Mouse (Mus musculus) testis, postnatal 10 days (tissue): ENCODE measurements around the gene 1700029F12Rik.
"Not testable (repeated sequence)": the region's sequence is repeated elsewhere in the genome, so short reads cannot be mapped to it uniquely, and the experiment has no call there.

Experiments
- DNase-seq: peaks from one replicate; pipeline ENCODE4 v3.0.0; 2021; ENCODE audit warnings: low spot score

The 1700029F12Rik gene

DNA sequence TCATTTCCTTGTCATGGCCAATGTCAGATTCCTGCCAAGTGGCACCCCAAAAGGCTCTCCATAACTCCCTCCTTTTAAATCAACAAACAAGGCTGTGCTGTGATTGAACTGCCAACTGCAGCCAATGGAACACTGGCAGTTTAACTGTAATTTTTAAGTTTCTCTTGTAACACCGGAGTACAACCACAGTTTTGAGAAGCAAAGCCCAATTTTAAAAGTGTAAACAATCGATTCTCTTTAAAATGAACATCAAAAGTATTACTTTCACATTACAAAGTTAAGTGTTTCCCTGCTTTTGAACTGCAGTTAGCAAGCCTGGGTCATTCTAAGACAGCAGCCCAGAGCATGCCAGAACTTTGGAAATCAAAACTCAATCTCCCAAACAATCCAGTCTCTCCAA, at the start of gene 1700029F12Rik:
TSS of gene 1700029F12Rik (minus strand) at position 101 of the 400 bp plus-strand sequence.
- no peak for DNase-seq

DNA sequence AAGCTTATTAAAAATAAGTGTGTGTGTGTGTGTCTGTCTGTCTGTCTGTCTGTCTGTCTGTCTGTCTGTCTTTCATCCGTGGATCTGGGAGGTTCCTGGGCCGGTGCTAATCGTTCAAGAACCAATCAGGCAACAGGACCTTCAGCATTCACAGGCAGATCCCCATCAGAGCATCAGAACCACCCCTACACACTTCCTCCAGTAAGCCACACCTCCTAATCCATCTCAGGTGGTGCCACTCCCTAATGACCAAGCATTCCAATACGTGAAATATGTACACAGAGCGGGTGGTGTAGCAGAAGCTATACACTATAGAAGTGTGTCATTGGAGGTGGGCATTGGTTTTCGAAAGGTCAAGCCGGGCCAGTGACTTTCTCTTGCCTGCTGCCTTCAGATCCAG, 48.3 kb upstream of the 1700029F12Rik start:
- DNase-seq = no peak

DNA sequence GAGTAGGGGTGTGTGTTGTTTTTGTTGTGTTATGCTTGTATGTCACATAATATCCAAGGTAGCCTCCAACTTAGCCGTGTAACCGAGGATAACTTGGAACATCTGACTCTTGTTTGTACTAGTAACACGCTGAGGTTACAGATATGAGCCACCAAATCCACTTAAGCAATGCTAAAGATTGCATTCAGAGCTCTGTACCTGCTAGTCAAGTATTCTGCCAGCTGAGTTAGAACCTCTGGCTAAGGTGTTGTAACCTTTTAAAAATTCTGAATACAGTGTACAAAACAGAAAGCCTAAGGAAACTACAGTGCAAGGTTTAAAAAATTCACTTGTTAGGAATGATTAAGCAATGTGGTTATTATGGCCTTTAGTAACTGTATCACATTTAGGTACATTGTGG, 46.5 kb upstream of the 1700029F12Rik start:
- no peak for DNase-seq

DNA sequence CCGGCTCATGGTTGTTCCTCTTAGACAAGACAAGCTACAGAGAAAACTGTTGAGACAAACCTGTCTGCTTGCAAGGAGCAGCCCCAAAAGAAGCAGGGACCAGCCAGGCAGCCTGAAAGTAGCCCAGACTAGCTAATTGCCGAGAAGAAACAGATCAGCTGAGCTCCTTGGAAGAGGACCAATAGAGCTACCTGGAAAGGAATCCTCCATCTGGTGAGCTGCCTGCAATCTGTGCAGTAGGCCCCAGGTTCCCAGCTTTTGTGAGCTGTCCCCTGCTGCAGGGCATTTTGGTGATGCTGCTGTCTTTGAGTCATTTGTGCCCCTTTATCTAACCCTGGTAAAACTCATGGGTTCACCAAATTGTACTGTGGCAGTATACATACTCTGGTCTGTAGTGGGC, 46.0 kb upstream of the 1700029F12Rik start:
- no peak for DNase-seq

DNA sequence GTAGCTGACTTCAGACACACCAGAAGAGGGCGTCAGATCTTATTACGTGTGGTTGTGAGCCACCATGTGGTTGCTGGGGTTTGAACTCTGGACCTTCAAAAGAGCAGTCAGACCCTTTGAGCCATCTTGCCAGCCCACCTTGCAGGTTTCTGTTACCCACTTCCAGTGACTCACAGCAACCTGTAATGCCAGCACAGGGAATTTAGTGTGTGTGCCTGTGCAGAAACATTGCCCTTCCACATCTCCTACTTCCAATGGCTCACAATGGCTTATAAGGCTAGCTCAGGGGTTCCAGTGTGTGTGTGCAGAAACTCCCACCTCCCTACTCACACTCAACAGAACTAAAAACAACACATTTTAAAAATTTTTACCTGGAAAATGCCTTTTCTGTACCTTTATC, 43.4 kb upstream of the 1700029F12Rik start:
- no peak for DNase-seq

DNA sequence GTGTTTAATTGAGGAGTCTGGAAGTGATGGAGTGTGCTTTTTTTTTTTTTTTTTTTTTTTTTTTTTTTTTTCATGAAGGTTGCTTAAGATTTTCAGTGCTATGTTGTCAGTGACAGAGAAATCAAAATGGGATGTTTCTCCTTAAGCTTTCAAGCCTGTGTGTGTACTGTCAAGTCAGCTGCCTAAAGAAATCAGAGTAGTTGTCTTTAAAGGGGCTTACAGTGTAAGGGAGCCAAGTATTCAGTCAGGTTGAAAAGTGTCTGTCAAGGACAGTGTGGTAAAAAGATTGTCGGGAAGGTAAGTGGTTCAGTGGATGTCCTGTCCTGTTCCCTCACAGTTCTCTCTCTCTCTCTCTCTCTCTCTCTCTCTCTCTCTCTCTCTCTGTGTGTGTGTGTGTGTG, 39.3 kb upstream of the 1700029F12Rik start:
- DNase-seq = no peak

DNA sequence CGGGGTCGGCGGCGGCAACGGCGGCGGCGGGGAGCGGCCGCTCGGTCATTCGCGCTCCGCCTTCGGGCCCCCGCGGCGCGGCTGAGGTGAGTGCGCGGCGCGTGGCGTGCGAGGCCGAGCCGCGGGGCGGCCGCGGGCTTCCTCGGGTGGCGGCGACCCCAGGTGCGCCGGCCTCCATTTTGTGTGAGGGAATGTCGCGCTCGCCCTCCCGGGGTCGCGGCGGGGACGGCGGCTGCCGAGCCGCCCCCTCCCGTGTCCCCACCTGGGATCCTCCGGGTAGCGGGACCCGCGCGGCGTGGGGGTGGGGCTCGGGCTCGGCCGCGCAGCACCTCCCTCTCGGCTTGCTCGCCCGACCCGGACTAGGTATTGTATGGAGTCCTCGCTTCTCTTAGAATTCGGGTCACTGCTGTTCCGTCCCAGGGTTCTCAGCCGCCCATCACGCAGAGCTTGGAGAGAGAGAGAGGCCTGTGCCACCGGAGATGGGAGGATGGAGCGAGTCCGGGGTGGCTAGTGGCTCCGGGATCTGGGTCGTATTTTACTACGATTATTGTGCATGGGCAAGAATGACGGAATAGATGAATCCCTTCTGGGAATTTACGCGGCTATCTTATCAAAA, 37.6 kb upstream of the 1700029F12Rik start:
- DNase-seq = peak; percentile 76

DNA sequence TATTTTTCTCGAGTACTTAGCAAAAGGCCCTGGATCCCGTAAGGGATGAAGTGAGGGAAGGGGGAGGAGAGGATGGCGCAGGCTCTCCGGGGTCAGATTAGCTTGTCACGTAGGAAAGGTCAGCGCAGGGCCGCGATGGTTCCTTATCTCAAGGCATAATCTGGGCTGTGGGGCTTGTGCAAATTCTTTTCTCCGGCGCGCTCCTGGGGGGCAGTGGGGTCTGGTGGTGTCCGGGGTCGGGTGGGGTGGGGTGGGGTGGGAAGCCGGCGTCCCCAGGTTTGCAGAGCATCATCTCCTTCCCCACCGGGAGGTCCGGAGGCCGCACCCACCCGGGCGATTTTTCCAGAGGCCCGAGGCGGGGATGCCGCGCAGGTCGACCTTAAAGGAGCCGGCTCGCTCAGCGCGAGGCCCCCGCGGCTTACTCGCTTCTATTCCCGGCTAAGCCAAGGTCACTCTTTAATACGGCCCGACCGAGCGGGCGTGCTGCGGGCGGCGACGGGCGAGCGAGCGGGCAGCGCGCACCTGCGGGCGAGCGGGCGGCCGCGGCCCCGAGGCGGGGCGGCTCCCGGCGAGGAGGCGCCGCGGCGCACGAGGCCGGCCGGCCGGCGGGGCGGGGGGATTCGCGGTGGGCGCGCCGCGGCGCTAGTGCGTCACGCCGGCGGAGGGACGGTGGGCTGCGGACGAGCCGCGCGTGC, 36.9 kb upstream of the 1700029F12Rik start:
- DNase-seq = peak; percentile 71

DNA sequence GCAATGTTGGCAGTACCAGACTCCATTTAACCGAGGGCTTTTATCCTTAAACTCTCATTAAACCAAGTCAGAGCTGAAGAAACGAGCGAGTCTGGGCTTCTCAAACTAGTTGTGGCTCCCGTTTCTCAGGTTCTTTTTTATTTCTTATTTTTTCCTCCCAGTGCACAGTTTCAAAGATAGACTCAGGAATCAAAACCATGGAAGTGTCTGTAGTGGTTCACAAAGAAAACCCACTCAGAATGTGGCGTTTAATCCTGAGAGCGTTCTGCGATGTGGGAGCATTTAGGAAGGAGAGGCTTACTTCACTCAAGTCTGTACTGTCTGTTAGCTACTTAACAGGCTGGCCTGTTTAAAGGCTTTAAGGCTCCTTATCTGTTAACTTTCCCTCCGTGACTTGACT, 34.0 kb upstream of the 1700029F12Rik start:
- DNase-seq = no peak

DNA sequence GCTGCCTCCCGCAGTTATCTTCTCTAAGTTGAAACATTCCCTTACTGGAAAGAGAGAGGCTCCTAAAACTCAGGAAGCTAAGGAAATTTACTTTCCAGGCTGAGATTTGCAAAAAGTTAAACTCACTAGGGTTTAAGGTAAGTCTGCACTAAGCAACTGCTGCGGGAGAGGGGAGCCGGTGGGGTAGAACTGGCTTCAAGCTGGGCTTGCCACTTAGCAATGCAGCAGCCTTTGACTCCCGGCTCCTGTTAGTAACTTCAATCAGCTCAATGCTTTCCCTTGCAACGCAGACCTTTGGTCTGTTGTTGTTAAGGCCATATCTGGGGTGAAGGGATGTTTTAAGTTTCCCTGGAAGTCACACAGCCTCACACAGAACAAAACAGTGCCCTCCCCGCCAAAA, 33.5 kb upstream of the 1700029F12Rik start:
- no peak for DNase-seq

DNA sequence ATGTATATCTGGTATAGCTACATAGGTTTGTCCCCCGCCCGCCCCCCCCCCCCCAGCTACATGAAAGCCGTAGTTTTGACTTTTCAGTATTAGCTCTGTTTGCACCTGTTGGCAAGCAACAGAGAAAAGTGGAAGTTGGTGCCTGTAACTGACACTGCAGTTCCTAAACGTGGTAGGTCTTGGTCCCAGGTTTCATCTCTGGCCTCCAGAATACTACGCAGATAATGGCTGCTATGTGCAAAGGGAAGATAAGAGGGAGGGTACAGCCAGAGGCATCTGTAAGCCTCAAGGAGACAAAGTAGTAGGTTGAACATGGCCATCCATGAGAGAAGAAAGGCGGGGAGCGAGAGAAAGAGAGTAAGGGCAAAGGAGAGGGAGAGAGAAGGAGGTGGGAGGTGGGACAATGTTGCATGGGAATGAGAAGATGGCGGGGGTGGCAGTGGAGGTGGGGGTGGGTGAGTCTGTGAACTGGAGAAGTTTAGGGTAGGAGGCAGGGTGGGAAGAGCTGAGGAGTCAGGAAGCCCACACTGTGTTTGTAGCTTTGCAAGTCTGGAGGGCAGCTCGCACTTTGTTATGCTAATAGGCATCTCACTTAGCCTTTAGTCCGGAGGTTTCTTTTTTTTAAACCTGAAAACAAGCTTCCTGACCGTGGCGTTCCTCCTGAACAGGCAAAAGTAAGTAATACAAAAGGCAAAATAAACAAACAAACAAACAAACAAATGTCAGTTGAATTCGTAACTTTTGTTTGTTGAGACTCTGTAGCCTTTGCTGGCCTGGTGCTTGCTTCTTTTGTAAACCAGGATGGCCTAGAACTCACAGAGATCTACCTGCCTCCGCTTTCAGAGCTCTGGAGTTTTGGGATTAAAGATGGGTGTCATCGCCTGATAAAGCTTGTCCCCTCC, 32.7 kb upstream of the 1700029F12Rik start, which contains the start of gene Fam169a:
TSS of gene Fam169a (plus strand) at position 638 of the 902 bp plus-strand sequence.
- DNase-seq = no peak

DNA sequence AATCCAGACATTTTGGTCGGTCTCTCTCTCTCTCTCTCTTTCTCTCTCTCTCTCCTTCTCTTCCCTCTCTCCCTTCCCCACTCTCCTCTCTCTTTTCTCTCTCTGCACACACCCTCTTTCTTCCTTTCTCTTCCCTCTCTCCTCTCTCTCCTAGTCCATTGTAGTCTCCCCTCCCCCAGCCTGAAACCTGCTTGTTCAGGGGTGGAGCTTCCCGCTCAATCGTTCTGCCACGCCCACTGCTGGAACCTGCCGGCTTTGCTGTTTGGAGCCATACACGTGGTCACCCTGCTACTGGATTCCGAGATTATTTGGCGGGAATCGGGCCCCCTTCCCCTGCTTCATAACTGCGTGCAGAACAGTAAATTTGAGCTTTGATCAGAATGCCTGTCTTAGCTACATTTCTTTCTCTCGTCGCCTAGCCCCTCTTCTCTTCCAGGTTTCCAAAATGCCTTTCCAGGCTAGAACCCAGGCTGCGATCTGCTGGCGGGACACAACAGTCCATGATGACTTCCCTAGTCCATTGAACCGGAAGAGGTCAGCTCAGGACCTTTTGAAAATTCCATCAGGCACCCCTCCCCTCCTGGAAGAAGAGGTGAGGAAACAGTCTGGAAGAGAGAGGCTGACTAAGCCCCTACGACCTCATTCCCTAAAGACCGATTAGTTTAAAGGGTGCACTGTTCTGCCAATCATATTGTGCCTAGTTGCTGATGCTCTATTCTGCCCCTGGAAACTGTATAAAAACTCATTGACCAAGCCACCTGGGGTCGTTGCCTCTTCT, 30.9 kb upstream of the 1700029F12Rik start:
- DNase-seq = not testable (repeated sequence)

DNA sequence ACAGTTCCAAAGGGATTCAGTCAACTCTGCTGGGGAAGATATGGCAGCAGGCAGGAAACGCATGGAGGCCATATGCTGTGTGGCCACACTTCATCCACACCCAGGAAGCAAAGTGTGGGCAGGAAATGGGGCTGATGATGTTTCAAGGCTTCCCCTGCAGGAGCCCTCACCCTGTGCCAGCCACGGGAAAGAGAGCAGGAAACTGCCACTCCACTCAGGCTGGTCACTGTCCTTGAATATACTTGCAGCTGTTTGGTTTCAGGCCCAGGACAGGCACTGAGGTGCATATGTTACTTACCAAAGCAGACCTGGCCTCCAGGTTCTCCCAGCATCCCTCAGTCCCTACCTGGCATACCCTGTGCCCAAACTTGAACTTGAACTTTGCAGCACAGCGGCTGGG, 30.3 kb upstream of the 1700029F12Rik start:
- no peak for DNase-seq

DNA sequence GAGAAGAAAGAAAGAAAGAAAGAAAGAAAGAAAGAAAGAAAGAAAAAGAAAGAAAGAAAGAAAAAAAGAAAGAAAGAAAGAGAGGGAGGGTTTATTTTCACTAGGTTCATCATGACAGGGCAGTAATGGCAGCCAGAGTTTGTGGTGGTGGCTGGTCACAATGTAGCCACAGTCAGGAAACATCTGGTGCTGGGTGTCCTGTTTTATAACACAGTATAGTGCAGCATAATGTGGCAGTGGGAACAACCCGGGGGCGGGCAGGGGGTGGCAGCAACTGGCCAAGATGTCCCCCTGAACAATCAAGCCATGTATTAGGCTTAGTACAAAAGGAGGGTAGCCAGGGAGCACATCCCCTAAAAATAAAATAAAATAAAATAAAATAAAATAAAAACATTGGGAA, 29.3 kb upstream of the 1700029F12Rik start:
- DNase-seq = no peak

DNA sequence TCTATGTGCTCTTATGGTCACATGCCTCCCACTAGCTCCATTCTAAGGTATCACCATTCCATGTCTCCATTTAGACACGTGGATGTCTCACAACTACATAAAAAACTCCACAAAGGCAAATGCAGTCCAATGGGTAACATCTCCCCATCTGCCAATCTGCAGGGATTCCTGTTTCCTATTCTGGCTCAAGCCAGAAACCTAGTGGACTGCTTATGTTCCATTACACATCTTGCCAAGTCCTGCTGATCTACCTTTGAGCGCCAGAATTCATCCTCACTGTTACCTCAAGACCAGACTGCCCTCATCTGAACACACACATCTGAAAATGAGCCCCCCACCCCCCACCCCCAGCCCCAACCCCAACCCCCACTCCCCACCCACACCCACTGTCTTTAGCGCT, 28.0 kb upstream of the 1700029F12Rik start:
- no peak for DNase-seq

DNA sequence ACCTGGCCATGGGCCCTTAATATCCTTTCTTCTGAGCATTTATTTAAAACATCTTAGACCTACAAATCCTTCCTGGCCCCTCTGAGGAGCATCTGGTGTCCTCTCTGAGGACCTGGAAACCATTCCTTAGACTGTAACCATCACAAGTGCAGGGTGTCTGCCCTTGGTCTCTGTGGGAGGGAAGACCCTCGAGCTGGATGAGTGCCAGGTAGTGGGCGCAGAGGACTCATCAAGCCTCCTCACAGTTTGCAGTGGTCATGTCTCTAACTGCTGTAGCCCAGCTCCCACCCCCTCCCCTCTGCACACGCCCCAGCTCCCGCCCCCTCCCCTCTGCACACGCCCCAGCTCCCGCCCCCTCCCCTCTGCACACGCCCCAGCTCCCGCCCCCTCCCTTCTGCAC, 26.2 kb upstream of the 1700029F12Rik start:
- no peak for DNase-seq

DNA sequence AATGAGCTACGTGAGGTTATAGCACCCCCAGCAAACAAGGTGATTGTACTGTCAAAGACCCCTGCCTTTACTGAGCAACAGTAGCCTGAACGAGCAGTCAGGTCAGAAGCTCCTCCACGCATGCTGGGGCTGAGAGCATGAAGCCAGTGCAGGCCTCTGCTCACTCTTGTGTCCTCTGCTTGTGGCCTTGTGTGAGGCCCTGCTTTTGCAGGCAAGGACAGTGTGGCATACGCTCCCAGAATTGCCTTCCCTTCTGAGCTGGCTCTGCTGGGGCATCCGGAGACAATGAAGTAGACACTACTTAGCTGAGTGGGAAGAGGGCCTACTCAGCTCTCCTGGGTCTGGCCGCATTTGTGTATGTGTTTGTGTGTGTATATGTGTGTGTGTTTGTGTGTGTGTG, 25.6 kb upstream of the 1700029F12Rik start:
- DNase-seq = no peak

DNA sequence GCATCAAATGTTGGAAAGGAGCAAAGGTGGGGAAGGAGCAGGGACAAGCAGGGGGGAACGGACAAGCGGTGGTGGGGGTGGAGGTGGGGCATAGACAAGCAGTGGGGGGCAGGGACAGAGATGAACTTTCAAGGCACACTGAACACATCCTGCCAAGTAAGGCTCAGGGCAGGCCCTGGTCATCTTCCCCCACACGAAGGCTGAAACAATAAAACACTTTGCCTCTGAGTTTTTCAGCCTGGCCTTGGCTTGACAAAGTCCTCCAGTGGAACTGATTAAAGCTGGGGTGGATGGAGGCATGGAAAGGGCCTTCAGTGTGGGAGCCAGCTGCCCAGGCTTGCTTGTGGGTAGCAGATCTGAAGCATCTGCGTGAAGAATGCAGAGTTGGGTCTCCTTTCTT, 23.7 kb upstream of the 1700029F12Rik start:
- peak; percentile 62 for DNase-seq

DNA sequence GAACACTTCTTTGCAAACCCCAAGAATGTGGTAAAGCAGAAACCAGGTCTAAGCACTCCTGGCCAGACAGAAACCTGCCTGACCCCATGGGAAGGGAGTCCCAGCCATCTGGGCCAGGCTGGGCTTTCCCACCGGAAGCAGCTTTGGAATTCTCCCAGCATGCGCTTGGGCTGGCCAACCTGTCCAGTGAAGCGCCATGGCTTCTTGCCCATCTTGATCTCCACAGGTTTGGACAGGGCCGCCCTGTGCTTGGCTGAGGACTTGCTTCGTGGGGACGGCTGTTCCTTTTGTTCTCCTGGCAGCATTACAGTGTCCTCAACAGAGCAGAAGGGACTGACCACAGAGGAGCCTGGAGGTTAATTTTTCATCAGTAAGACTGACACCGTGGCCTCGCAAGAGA, 19.7 kb upstream of the 1700029F12Rik start:
- DNase-seq = peak; percentile 75

DNA sequence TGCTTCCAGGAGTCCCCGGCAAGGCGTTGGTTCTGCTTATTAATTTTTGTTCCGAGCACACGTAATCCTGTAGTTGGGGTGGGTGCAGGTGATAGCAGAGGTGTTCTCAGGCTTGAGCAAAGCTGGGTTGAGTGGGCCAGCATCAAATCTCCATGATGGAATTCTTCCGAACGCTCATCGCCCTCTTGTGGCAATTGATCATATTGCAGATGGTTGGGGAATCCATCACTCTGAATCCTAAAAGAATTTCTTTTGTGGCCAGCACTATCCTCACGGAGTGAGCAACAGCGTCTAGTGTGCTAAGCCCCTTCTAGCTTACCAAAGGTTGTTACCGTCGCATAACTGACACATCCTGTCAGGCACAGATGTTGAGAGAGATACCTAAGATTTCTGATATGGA, 18.5 kb upstream of the 1700029F12Rik start:
- DNase-seq = peak; percentile 89

DNA sequence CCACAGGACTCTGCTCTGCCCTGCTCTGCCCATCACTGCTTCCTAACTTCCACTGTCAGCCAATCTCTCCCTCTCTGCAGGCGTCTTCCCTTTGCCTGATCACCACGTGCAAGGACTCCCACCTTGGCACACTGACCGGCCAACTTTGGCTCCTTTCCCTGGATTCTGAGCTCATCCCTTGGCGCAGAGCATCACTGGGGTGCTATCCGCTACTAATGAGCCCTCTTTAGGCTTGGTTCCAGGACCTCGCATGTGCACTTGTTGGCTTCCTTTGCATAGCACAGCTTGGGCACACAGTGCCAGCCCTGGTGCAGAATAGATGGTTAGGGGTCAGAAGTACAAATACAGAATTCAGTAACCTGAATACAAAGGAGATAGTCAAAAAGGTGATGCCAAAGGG, 17.0 kb upstream of the 1700029F12Rik start:
- DNase-seq = peak; percentile 80

DNA sequence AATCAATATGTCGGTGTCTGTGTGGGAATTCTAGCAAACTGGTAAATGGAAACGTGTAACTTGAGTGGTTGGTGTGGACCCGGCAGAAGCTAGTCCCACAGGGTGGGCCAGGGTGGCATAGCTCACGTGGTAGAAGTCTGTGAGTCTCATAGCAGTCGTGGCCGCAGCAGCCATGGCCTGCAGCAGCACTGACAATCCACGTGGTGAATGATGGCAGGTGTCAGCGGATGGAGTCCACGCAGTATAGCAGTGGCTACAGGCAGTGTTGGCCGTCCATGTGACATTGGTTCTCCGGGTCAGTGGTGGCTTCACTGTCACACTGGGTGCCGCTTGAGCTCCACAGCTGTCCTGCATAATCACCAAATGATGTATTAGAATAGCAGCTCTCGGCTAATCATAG, 4.1 kb downstream of the 1700029F12Rik start:
- no peak for DNase-seq
